Mouse (Mus musculus) spleen, postnatal 14 days (tissue): ENCODE measurements at regions not wholly inside any gene's neighbourhood (a gene's known extent, or its start where the extent isn't known, plus 50 kb on each side); places are given as distances from the start of the nearest gene placed in this dataset.

ENCODE experiments used
- DNase-seq, 2 experiments: peaks; one replicate each; pipeline ENCODE4 v3.0.0; 2021 to 2022; ENCODE audit warnings: low spot score in 2 of 2

- DNase-seq, result no peak
These were observed 60.4 kb upstream of the Ppara start for GRCm38 (mm10) chr15:85674191-85674984.

GRCm38 (mm10) chr15:85675126-85675525, 59.7 kb upstream of the Ppara start:
- DNase-seq, result no peak

DNA sequence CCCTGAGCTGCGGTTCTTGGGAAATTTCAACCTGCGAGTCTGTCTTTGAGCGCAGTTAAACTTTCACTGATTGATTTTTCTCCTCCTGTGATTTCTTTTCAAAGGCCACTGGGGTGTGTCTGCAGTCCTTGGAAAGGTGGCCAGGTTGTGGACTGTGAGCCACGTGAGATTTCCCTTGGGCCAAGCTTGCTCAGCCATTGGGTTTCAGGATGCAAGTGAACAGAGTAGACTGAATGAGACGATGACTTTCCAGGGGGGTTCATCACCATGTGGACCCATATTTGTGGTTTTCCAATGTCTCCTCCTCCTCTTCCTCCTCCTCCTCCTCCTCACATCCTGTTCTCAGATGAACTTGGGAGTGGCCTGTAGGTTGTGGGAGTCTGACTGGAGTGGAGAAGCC, 59.0 kb upstream of the Ppara start:
- DNase-seq, result no peak

- no peak for DNase-seq
These were observed 58.6 kb upstream of the Ppara start for GRCm38 (mm10) chr15:85676156-85676555.

- DNase-seq, result no peak
These were observed 57.9 kb upstream of the Ppara start for GRCm38 (mm10) chr15:85676871-85677270.

DNA sequence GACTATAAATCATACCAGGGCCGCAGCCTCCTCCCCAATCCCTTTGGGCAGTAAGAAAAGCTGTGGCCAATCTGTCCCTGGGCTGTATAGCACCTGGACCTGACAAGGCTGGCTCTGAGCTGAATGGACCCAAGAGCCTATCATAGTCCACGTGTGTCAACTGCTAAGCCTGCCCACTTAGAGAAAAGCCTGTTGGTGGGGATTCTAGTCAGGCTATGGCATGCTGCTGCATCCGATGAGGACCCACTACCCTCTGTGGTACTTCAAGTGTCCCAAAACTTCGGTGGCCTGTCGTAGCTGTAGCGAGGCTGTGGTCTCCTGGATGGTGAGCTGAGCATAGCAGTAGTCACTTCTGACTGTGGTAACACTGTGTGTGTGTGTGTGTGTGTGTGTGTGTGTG, 57.4 kb upstream of the Ppara start:
- no peak for DNase-seq

- no peak for DNase-seq
These were observed 56.9 kb upstream of the Ppara start for GRCm38 (mm10) chr15:85677855-85678254.

- DNase-seq, result no peak
These were observed 56.4 kb upstream of the Ppara start for GRCm38 (mm10) chr15:85678351-85678895.

DNA sequence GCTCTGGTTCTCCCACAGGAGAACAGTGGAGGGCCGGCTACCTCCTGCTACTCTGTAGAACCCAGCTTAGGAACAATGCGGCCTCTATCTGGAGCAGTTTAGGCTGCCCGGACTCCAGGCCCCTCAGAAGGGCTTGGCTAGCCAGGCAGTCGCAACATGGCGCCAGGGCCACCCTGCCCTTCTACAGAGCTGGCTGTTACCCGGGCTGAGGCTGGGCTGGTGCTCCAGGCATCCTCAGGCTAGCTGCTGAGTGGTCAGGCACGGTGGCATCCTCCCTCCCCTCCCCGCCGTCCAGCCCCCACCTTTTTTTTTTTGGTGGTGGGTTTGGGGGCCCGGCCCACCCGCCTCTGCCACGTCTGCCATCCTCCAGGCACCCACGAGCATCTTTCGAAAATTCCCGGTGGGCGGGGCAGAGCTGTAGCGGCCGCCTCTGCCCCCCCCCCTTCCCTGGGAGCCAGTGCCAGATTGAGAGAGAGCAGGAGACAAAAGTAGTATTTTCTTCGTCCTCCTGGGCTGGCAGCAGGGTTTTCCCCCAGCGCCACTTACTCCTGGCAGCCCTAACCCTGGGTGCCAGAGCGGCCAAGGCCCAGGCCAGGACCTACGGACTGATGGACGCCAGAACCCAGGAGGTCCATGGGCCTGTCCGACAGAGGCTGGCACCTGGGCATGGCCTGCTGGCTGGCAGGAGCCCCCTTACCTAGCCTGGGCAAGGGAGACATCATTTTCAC, 55.6 kb upstream of the Ppara start:
- no peak for DNase-seq

- no peak for DNase-seq
These were observed 54.8 kb upstream of the Ppara start for GRCm38 (mm10) chr15:85679864-85680428.

DNA sequence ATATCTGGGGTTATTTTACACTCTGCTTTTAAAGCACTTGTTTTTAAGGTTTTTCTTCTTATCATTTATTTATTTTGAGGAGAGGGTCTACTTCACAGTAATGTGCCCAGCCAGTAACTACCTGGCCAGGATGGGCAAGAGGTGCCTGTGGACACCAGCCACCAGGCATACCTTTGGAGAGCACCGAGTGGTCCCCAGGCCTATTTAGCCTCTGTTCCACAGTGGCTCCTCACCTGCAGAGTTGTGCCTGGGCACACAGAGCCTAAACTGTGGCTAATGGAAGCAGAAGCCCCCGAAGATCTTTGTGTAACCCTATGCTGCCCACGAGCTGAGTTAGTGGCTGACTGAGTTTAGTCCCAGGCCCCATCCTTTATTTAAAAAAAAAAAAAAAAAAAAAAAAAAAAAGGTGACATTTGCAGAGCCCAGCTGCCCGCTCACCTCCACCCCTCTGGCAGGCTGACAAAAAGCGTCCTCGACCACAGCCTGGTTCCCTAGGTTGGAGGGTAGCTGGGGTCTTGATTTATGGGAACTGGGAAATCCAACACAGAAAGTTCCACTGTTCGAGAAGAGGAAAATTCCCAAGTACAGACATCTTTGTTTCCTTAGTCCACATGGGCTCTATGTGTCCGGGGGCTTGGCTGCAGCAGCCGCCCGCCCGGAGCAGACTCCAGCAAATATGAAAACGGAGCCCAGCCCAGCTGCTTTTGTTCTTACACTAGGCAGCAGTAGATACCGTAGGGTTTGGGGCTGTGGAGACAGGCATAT, 54.1 kb upstream of the Ppara start:
- no peak for DNase-seq

DNA sequence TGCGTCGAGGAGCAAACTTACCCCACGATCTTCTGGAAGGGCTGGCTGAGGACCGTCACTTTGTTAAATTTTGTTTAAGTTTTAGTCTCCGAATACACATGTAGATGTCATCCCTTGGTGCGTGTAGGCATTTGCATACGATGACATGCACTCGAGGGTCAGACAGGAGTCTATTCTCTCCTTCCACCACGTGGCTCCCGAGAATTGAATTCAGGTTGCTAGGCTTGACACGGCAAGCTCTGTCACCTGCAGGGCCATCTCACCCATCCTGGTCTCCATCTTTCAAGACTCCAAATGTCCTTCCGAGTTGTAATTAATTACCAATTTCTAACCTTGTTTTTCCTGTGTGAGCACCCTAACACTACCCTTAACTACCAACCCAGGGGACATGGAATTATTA, 52.7 kb upstream of the Ppara start:
- no peak for DNase-seq

DNA sequence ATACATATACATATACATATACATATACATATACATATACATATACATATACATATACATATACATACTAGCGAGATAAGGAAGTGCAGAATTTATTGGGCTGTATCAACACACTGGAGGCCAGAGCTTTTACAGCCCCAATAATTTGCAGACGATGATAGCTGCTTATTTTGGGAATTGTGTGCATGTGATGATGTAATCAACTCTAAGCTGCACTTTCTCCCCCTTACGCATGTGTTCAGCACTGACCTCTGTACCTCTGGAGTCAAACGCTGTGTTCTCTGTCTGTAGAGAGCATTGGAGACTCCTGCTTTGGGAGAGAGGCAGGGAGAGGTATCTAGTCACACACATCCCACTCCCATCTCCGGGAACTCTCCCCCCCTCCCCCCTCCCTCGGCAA, 52.0 kb upstream of the Ppara start:
- DNase-seq, result no peak

DNA sequence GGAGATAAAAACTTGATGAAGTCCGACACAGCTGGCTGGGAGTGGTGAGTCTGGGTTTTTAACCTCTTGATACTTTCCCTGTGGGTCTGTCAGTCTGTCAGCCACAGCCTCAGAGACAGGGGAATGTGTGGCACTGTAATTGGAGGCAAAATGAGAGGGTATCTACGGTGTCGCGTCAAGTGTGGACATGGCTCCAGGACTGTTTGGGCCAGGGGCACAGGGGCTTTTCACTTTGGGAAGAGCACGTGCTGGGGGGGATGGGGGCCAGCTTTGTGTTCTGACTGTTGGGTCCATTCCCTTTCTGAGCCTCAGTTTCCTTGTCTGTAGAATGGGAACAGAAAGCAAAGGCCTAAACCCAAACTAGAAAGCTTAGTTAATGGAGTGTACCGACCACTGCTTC, 51.5 kb upstream of the Ppara start:
- DNase-seq, result no peak

DNA sequence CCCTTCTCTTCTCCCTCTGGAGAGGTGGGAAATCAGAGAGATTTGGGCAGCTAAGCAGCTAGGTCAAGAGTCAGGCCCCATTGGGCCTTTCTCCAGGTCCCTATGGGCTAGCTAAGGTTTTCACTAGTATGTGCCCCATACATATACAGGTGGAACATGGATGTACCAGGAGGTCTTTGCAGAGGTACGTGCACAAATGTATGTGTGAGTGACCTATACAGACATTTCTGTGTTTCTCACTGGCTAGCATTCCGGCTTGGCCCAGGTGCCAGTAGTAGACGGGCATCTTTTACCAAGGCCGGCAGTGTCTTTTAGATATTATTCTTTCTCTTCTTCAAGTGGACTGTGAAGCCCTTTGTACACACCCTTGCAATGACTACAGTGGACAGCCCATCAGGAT, 51.1 kb upstream of the Ppara start:
- DNase-seq, result no peak

DNA sequence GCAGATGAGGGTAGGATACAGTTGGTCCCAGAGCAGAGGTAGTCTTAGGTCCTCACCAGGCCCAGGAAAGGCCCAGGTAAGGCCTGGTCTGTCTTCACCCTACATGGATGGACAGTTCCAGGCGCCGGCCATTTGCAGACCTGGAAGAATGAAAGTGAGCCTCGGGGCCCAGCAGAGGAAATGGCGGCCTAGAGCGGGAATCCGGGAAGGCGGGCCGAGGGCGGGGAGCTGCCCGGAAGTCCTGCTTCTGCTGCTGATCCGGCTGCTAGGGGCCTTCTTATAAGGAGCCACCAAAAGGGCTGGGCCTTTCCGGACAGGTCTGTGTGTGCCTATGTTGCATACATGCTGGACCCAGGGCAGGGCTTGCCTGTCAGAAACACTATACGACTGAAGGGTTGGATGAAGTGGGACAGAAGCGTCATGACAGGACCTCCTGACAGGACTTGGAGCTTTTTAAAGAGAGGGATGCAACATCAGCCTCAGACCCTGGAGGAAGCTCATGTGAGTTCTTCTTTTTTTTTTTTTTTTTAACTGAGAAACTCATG, 50.5 kb upstream of the Ppara start:
- DNase-seq, result no peak

DNA sequence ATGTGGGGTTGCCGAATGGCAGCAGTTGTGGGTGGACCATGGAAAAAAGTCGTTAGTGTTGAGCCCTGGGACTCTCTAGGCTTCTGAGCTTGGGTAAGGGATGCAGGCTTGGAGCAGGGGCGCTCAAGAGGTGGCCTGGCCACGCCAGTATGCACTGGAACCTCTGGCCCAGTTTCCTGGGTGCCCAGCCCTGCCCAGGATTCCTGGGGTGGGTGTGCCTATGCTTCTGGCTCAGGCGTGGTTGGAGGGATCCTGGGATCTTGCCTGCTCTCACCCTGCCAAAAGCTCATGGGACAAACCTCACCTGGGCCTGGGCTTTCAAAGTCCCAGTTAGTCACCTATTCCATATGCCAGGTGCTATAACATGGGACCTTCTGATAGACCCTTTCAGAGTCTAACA, 49.9 kb upstream of the Ppara start:
- no peak for DNase-seq
